Mouse (Mus musculus) myocyte (in vitro differentiated cells): Measurements from ENCODE around the gene Zfp618. TPM values are rescaled to one million over a fixed set of nuclear protein-coding genes. Genes with fewer than 3 reads are reported as not detected.

ENCODE experiments used
- H3K27me3 ChIP-seq: one replicate; pipeline ENCODE4 v1.6.1; 2011; ENCODE audit not compliant: control insufficient read depth, insufficient read depth, insufficient read length
- H3K36me3 ChIP-seq: one replicate; pipeline ENCODE4 v1.6.1; 2011; ENCODE audit not compliant: control insufficient read depth, insufficient read depth
- H3K4me2 ChIP-seq: one replicate; pipeline ENCODE4 v1.6.1; 2011; ENCODE audit warnings: low read depth, control low read depth
- H3K4me3 ChIP-seq: one replicate; pipeline ENCODE4 v1.5.1; 2011; ENCODE audit warnings: mild to moderate bottlenecking, control low read depth, moderate library complexity
- H3K79me2 ChIP-seq: one replicate; pipeline ENCODE4 v1.6.1; 2011; ENCODE audit not compliant: control insufficient read depth, insufficient read depth
- H3ac ChIP-seq: one replicate; pipeline ENCODE4 v1.6.1; 2011; ENCODE audit not compliant: control insufficient read depth, insufficient read length
- CEBPB ChIP-seq: IDR thresholded peaks from 2 replicates; pipeline ENCODE4 v1.6.1; 2011; ENCODE audit warnings: mild to moderate bottlenecking, moderate library complexity; ENCODE audit not compliant: poor library complexity, insufficient read depth, severe bottlenecking
- E2F4 ChIP-seq: IDR thresholded peaks from one replicate; pipeline ENCODE4 v1.6.1; 2011; ENCODE audit warnings: mild to moderate bottlenecking, control low read depth, moderate library complexity; ENCODE audit not compliant: insufficient read depth
- MAX ChIP-seq: IDR thresholded peaks from one replicate; pipeline ENCODE4 v1.6.1; 2011; ENCODE audit warnings: low read depth, mild to moderate bottlenecking, control low read depth
- MYOD1 ChIP-seq, 3 experiments: IDR thresholded peaks; one replicate each; pipeline ENCODE4 v1.6.1; 2011; ENCODE audit warnings: control low read depth in 2 of 3, low read depth in 2 of 3, mild to moderate bottlenecking in 2 of 3, moderate library complexity in 1 of 3; ENCODE audit not compliant: insufficient read length in 2 of 3, control insufficient read depth in 1 of 3
- MYOG ChIP-seq, 3 experiments: IDR thresholded peaks; one replicate each; pipeline ENCODE4 v1.6.1; 2011; ENCODE audit warnings: control low read depth in 2 of 3, low read depth in 2 of 3, mild to moderate bottlenecking in 2 of 3; ENCODE audit not compliant: insufficient read length in 2 of 3, control insufficient read depth in 1 of 3, insufficient read depth in 1 of 3
- POLR2A ChIP-seq: IDR thresholded peaks from one replicate; pipeline ENCODE4 v1.6.1; 2011; ENCODE audit warnings: low read depth, mild to moderate bottlenecking, control low read depth, moderate library complexity; ENCODE audit not compliant: insufficient read length
- POLR2AphosphoS2 ChIP-seq: IDR thresholded peaks from one replicate; pipeline ENCODE4 v1.6.1; 2011; ENCODE audit warnings: low read depth, control low read depth; ENCODE audit not compliant: insufficient read length
- REST ChIP-seq: IDR thresholded peaks from one replicate; pipeline ENCODE4 v1.6.1; 2011; ENCODE audit warnings: mild to moderate bottlenecking, control low read depth, moderate library complexity; ENCODE audit not compliant: insufficient read depth, insufficient read length
- SRF ChIP-seq: IDR thresholded peaks from one replicate; pipeline ENCODE4 v1.6.1; 2011; ENCODE audit warnings: low read depth; ENCODE audit not compliant: control insufficient read depth, insufficient read length
- TCF12 ChIP-seq: IDR thresholded peaks from one replicate; pipeline ENCODE4 v1.6.1; 2011; ENCODE audit warnings: mild to moderate bottlenecking, control low read depth; ENCODE audit not compliant: poor library complexity, insufficient read depth, severe bottlenecking
- TCF3 ChIP-seq: IDR thresholded peaks from one replicate; pipeline ENCODE4 v1.6.1; 2011; ENCODE audit warnings: low read depth, control low read depth; ENCODE audit not compliant: insufficient read length
- USF1 ChIP-seq: IDR thresholded peaks from one replicate; pipeline ENCODE4 v1.6.1; 2011; ENCODE audit warnings: low read depth, mild to moderate bottlenecking, control low read depth, moderate library complexity
- polyA plus RNA-seq: library from polyadenylated mRNA; unstranded; fragments of >200 nt; fragmentation: generic; extraction: Trizol; gene quantifications from one replicate; pipeline ENCODE4 v1.2.1, GENCODE M21; 2012; ENCODE audit warnings: missing spikeins

Gene Zfp618
- polyA plus RNA-seq, 1 experiment, result not detected

GRCm38 (mm10) chr4:63006198-63007155, 41.1 kb downstream of the Zfp618 start:
- Histone ChIP-seq H3K4me2 (no peak overlapping the region), H3K4me3 (no peak overlapping the region), H3K79me2 (no peaks in the 10 kb centered on the region), H3ac (no peak overlapping the region), H3K36me3 (no peaks in the 10 kb centered on the region), H3K27me3 (peaks cover 14% of the 10 kb centered on the region)
- no peak for TF ChIP-seq SRF
- TF ChIP-seq MYOD1 (IDR thresholded peaks at IDR 0.05; ENCODE audit: control insufficient read depth in 1 of 3, insufficient read length in 2 of 3, low read depth in 2 of 3), result peak in 1 of 3 experiments; percentile 6

- Histone ChIP-seq H3K27me3 (peaks cover 4% of the 10 kb centered on the region), H3K4me3 (no peak overlapping the region), H3K4me2 (no peak overlapping the region), H3ac (no peak overlapping the region), H3K79me2 (no peaks in the 10 kb centered on the region), H3K36me3 (no peaks in the 10 kb centered on the region)
- TF ChIP-seq TCF3 (no peak), MYOD1 (IDR thresholded peaks at IDR 0.05; ENCODE audit: control insufficient read depth in 1 of 3, insufficient read length in 2 of 3, low read depth in 2 of 3) (no peak), SRF (no peak)
Observed at GRCm38 (mm10) chr4:63008206-63008605, 42.8 kb downstream of the Zfp618 start.

GRCm38 (mm10) chr4:63008822-63009221, 43.4 kb downstream of the Zfp618 start:
- TF ChIP-seq MAX (no peak), E2F4 (no peak), MYOG (IDR thresholded peaks at IDR 0.05; ENCODE audit: control insufficient read depth in 1 of 3, insufficient read depth in 1 of 3, insufficient read length in 2 of 3, low read depth in 2 of 3) (no peak), REST (no peak), POLR2AphosphoS2 (no peak), MYOD1 (IDR thresholded peaks at IDR 0.05; ENCODE audit: control insufficient read depth in 1 of 3, insufficient read length in 2 of 3, low read depth in 2 of 3) (no peak), TCF3 (no peak), USF1 (no peak), POLR2A (no peak), SRF (no peak), CEBPB (no peak), TCF12 (no peak)
- no peaks in the 10 kb centered on the region for H3K36me3 ChIP-seq
- no peak overlapping the region for H3ac ChIP-seq
- no peak overlapping the region for H3K4me2 ChIP-seq
- peaks cover 4% of the 10 kb centered on the region for H3K27me3 ChIP-seq
- H3K79me2 ChIP-seq, result no peaks in the 10 kb centered on the region
- no peak overlapping the region for H3K4me3 ChIP-seq

- TF ChIP-seq USF1, result no peak
- no peak for TF ChIP-seq MYOD1 (IDR thresholded peaks at IDR 0.05; ENCODE audit: control insufficient read depth in 1 of 3, insufficient read length in 2 of 3, low read depth in 2 of 3)
- TF ChIP-seq TCF12, result no peak
- no peak for TF ChIP-seq POLR2AphosphoS2
- no peak for TF ChIP-seq SRF
- no peaks in the 10 kb centered on the region for H3K79me2 ChIP-seq
- no peak overlapping the region for H3K4me2 ChIP-seq
- no peak overlapping the region for H3K4me3 ChIP-seq
- peaks cover 4% of the 10 kb centered on the region for H3K27me3 ChIP-seq
- H3ac ChIP-seq, result no peak overlapping the region
- no peaks in the 10 kb centered on the region for H3K36me3 ChIP-seq
Observed at GRCm38 (mm10) chr4:63009821-63010220, 44.4 kb downstream of the Zfp618 start.

GRCm38 (mm10) chr4:63010226-63010625, 44.9 kb downstream of the Zfp618 start:
- TF ChIP-seq USF1 (no peak), TCF12 (no peak), MAX (no peak), POLR2AphosphoS2 (no peak), MYOD1 (IDR thresholded peaks at IDR 0.05; ENCODE audit: control insufficient read depth in 1 of 3, insufficient read length in 2 of 3, low read depth in 2 of 3) (no peak), E2F4 (no peak), SRF (no peak), TCF3 (no peak), REST (no peak), MYOG (IDR thresholded peaks at IDR 0.05; ENCODE audit: control insufficient read depth in 1 of 3, insufficient read depth in 1 of 3, insufficient read length in 2 of 3, low read depth in 2 of 3) (no peak), CEBPB (no peak), POLR2A (no peak)
- no peak overlapping the region for H3K4me3 ChIP-seq
- H3ac ChIP-seq, result no peak overlapping the region
- H3K79me2 ChIP-seq, result no peaks in the 10 kb centered on the region
- H3K4me2 ChIP-seq, result no peak overlapping the region
- H3K36me3 ChIP-seq, result no peaks in the 10 kb centered on the region
- peaks cover 4% of the 10 kb centered on the region for H3K27me3 ChIP-seq
